Mouse (Mus musculus): ENCODE results near the gene Gng2. TPM values are rescaled to one million over a fixed set of nuclear protein-coding genes. Genes with fewer than 3 reads are reported as not detected.
"Not testable (repeated sequence)": the region's sequence is repeated elsewhere in the genome, so short reads cannot be mapped to it uniquely, and the experiment has no call there.

Gene Gng2
- polyA plus RNA-seq, 1 experiment from 2014 or later = 43.6 TPM

DNA sequence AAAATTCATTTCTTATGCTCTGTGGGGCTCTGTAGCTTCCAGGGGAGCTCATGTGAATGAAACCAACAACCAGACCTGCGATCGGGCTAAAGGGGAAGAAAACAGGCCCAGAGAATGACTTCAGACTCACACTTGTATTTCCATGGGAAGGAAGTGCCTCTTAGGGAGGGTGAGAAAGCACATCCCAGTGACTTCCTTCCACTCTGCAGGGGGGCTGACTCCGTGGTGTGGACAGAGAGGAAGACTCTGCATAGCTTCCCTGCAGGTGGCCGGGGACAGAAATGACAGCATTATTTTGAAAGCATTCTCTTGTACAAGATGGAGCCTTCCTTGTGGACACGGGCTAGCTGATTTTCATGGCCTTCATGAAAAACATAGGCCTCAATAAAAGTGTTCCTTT, 73.4 kb downstream of the Gng2 start:
- Histone ChIP-seq H3K27me3 (ENCODE audit: control insufficient read depth, insufficient read depth, low read length) (no peaks in the 10 kb centered on the region), H3K4me2 (ENCODE audit: low read depth, low read length) (no peak overlapping the region), H3K36me3 (ENCODE audit: control insufficient read depth, insufficient read depth, low read length) (no peaks in the 10 kb centered on the region), H3K4me3 (replicated peaks; ENCODE audit: low read length) (no peak overlapping the region), H3K9me3 (replicated peaks; ENCODE audit: control insufficient read depth, low read length) (no peaks in the 10 kb centered on the region), H3K27ac (ENCODE audit: low read length) (no peak overlapping the region), H3K4me1 (ENCODE audit: control insufficient read depth, insufficient read depth, low read length) (no peaks in the 10 kb centered on the region), H3K9ac (ENCODE audit: low read length) (no peak overlapping the region)
- ATAC-seq (ENCODE audit: insufficient read depth, low FRiP score) = no peak
- 61% methylated on average over 5 of the region's 5 CpGs for WGBS

- H3K4me2 ChIP-seq (ENCODE audit: low read depth, low read length) = no peak overlapping the region
- H3K36me3 ChIP-seq (ENCODE audit: control insufficient read depth, insufficient read depth, low read length) = no peaks in the 10 kb centered on the region
- no peaks in the 10 kb centered on the region for H3K27me3 ChIP-seq (ENCODE audit: control insufficient read depth, insufficient read depth, low read length)
- no peak for ATAC-seq (ENCODE audit: insufficient read depth, low FRiP score)
- WGBS = 93% methylated on average over 4 of the region's 4 CpGs
- H3K9me3 ChIP-seq (replicated peaks; ENCODE audit: control insufficient read depth, low read length) = no peaks in the 10 kb centered on the region
- no peaks in the 10 kb centered on the region for H3K4me1 ChIP-seq (ENCODE audit: control insufficient read depth, insufficient read depth, low read length)
- H3K4me3 ChIP-seq (replicated peaks; ENCODE audit: low read length) = no peak overlapping the region
- H3K9ac ChIP-seq (ENCODE audit: low read length) = no peak overlapping the region
- no peak overlapping the region for H3K27ac ChIP-seq (ENCODE audit: low read length)
Measured at GRCm38 (mm10) chr14:19900492-19900891, 76.9 kb downstream of the Gng2 start.

GRCm38 (mm10) chr14:19887569-19887968, 89.9 kb downstream of the Gng2 start:
- no peak overlapping the region for H3K27ac ChIP-seq (ENCODE audit: low read length)
- H3K4me2 ChIP-seq (ENCODE audit: low read depth, low read length) = no peak overlapping the region
- 92% methylated on average over 5 of the region's 5 CpGs for WGBS
- H3K27me3 ChIP-seq (ENCODE audit: control insufficient read depth, insufficient read depth, low read length) = no peaks in the 10 kb centered on the region
- H3K36me3 ChIP-seq (ENCODE audit: control insufficient read depth, insufficient read depth, low read length) = no peaks in the 10 kb centered on the region
- H3K4me3 ChIP-seq (replicated peaks; ENCODE audit: low read length) = no peak overlapping the region
- H3K9ac ChIP-seq (ENCODE audit: low read length) = no peak overlapping the region
- H3K9me3 ChIP-seq (replicated peaks; ENCODE audit: control insufficient read depth, low read length) = no peaks in the 10 kb centered on the region
- no peak for ATAC-seq (ENCODE audit: insufficient read depth, low FRiP score)
- H3K4me1 ChIP-seq (ENCODE audit: control insufficient read depth, insufficient read depth, low read length) = no peaks in the 10 kb centered on the region

GRCm38 (mm10) chr14:19884431-19884830, 93.0 kb downstream of the Gng2 start:
- 94% methylated on average over 1 of the region's 1 CpGs for WGBS
- H3K4me2 ChIP-seq (ENCODE audit: low read depth, low read length); H3K27me3 ChIP-seq (ENCODE audit: control insufficient read depth, insufficient read depth, low read length); H3K36me3 ChIP-seq (ENCODE audit: control insufficient read depth, insufficient read depth, low read length); H3K9ac ChIP-seq (ENCODE audit: low read length); H3K9me3 ChIP-seq (replicated peaks; ENCODE audit: control insufficient read depth, low read length); H3K4me3 ChIP-seq (replicated peaks; ENCODE audit: low read length); ATAC-seq (ENCODE audit: insufficient read depth, low FRiP score); H3K4me1 ChIP-seq (ENCODE audit: control insufficient read depth, insufficient read depth, low read length); H3K27ac ChIP-seq (ENCODE audit: low read length): not testable (repeated sequence)

DNA sequence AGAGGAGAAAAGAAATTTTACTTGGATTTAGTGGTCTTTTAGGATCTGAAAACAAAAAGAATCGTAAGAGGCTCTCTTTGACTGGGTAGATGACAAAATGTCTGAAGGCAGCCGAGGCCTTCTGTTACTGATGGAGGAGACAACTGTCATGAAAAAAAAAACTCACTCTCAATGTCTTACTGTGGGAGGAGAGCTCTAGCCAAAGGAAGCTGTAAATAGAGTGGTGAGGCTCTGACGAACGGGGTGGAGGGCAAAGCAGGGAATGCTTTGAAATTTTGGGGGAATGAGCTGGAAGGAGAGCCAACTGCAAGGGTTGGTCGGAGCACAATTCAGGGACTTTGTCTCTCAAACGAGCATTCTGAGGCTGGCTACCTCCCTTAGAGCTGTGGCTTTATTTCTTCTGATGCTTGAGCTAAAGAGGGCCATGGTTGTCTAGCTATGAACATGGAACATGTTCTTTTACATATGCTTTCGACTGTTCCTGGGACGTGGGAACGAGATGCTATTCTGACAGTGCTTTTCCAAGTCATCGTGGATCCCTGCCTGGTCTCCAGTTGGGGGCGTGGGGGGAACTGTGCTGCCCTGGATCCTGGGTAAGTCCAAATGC, 103.1 kb downstream of the Gng2 start:
- H3K36me3 ChIP-seq (ENCODE audit: control insufficient read depth, insufficient read depth, low read length) = no peaks in the 10 kb centered on the region
- no peak overlapping the region for H3K4me3 ChIP-seq (replicated peaks; ENCODE audit: low read length)
- no peak overlapping the region for H3K27ac ChIP-seq (ENCODE audit: low read length)
- H3K4me1 ChIP-seq (ENCODE audit: control insufficient read depth, insufficient read depth, low read length) = no peaks in the 10 kb centered on the region
- H3K4me2 ChIP-seq (ENCODE audit: low read depth, low read length) = no peak overlapping the region
- H3K9ac ChIP-seq (ENCODE audit: low read length) = no peak overlapping the region
- no peak for ATAC-seq (ENCODE audit: insufficient read depth, low FRiP score)
- 80% methylated on average over 11 of the region's 11 CpGs for WGBS
- no peaks in the 10 kb centered on the region for H3K9me3 ChIP-seq (replicated peaks; ENCODE audit: control insufficient read depth, low read length)
- no peaks in the 10 kb centered on the region for H3K27me3 ChIP-seq (ENCODE audit: control insufficient read depth, insufficient read depth, low read length)

DNA sequence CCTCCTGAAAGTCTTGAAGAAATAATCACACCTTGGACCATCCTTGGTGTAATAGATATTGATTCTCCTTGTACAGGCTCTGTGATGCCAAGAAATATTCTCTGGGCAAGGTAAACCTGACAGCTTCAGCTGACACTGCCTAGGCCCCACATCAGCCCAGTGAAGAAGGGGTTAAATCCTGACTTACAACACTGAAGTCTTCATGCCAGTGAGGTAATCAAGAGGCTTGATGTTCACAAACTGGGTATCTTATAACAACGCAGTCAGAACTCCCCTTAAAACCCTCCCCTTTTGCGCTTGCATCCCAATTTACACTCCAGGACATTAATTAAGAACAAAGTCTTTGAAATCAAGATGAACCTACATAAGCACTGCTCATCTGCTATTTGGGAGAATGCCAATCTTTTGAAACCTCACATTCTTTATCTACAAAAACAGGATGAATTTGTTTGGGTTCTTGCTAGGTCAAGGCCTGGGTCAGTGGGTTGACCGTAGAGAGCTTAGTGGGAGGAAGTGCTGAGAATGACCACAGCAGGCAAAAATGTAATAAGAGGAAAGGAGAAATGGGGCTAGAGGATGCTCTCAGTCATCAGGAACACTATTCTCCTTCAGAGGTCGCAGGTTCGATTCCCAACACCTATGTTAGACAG, 110.0 kb downstream of the Gng2 start:
- H3K4me1 ChIP-seq (ENCODE audit: control insufficient read depth, insufficient read depth, low read length) = no peaks in the 10 kb centered on the region
- no peak overlapping the region for H3K4me3 ChIP-seq (replicated peaks; ENCODE audit: low read length)
- ATAC-seq (ENCODE audit: insufficient read depth, low FRiP score) = no peak
- H3K36me3 ChIP-seq (ENCODE audit: control insufficient read depth, insufficient read depth, low read length) = no peaks in the 10 kb centered on the region
- no peaks in the 10 kb centered on the region for H3K9me3 ChIP-seq (replicated peaks; ENCODE audit: control insufficient read depth, low read length)
- 53% methylated on average over 5 of the region's 5 CpGs for WGBS
- no peak overlapping the region for H3K4me2 ChIP-seq (ENCODE audit: low read depth, low read length)
- H3K27me3 ChIP-seq (ENCODE audit: control insufficient read depth, insufficient read depth, low read length) = no peaks in the 10 kb centered on the region
- H3K27ac ChIP-seq (ENCODE audit: low read length) = no peak overlapping the region
- H3K9ac ChIP-seq (ENCODE audit: low read length) = no peak overlapping the region

- not testable (repeated sequence) for H3K9me3 ChIP-seq (replicated peaks; ENCODE audit: control insufficient read depth, low read length); ATAC-seq (ENCODE audit: insufficient read depth, low FRiP score); H3K4me3 ChIP-seq (replicated peaks; ENCODE audit: low read length); H3K9ac ChIP-seq (ENCODE audit: low read length); H3K36me3 ChIP-seq (ENCODE audit: control insufficient read depth, insufficient read depth, low read length); H3K27me3 ChIP-seq (ENCODE audit: control insufficient read depth, insufficient read depth, low read length); H3K27ac ChIP-seq (ENCODE audit: low read length); H3K4me2 ChIP-seq (ENCODE audit: low read depth, low read length); H3K4me1 ChIP-seq (ENCODE audit: control insufficient read depth, insufficient read depth, low read length)
- WGBS = 81% methylated on average over 9 of the region's 9 CpGs
Measured at GRCm38 (mm10) chr14:19865121-19865520, 112.3 kb downstream of the Gng2 start.

- no peak overlapping the region for H3K4me3 ChIP-seq (replicated peaks; ENCODE audit: low read length)
- H3K4me2 ChIP-seq (ENCODE audit: low read depth, low read length) = no peak overlapping the region
- H3K36me3 ChIP-seq (ENCODE audit: control insufficient read depth, insufficient read depth, low read length) = no peaks in the 10 kb centered on the region
- H3K9me3 ChIP-seq (replicated peaks; ENCODE audit: control insufficient read depth, low read length) = peaks cover 4% of the 10 kb centered on the region; the same call in 1 of the 2 replicates
- WGBS = 82% methylated on average over 8 of the region's 8 CpGs
- no peaks in the 10 kb centered on the region for H3K4me1 ChIP-seq (ENCODE audit: control insufficient read depth, insufficient read depth, low read length)
- ATAC-seq (ENCODE audit: insufficient read depth, low FRiP score) = no peak
- H3K27ac ChIP-seq (ENCODE audit: low read length) = no peak overlapping the region
- H3K27me3 ChIP-seq (ENCODE audit: control insufficient read depth, insufficient read depth, low read length) = no peaks in the 10 kb centered on the region
- H3K9ac ChIP-seq (ENCODE audit: low read length) = no peak overlapping the region
Measured at GRCm38 (mm10) chr14:19861311-19862080, 115.9 kb downstream of the Gng2 start.

- Histone ChIP-seq H3K9ac (ENCODE audit: low read length) (no peak overlapping the region), H3K4me2 (ENCODE audit: low read depth, low read length) (no peak overlapping the region), H3K36me3 (ENCODE audit: control insufficient read depth, insufficient read depth, low read length) (no peaks in the 10 kb centered on the region), H3K27me3 (ENCODE audit: control insufficient read depth, insufficient read depth, low read length) (no peaks in the 10 kb centered on the region), H3K4me1 (ENCODE audit: control insufficient read depth, insufficient read depth, low read length) (no peaks in the 10 kb centered on the region), H3K4me3 (replicated peaks; ENCODE audit: low read length) (no peak overlapping the region), H3K9me3 (replicated peaks; ENCODE audit: control insufficient read depth, low read length) (peaks cover 4% of the 10 kb centered on the region; the same call in 1 of the 2 replicates), H3K27ac (ENCODE audit: low read length) (no peak overlapping the region)
- 92% methylated on average over 4 of the region's 4 CpGs for WGBS
- ATAC-seq (ENCODE audit: insufficient read depth, low FRiP score) = no peak
Measured at GRCm38 (mm10) chr14:19860281-19860680, 117.1 kb downstream of the Gng2 start.

Data from stomach, embryonic 16.5 days (tissue).